Mouse (Mus musculus) cortical plate, adult 2 months (tissue): Measurements from ENCODE around the gene Ppp1r12b. TPM values are rescaled to one million over a fixed set of nuclear protein-coding genes. Genes with fewer than 3 reads are reported as not detected.
A peak's percentile ranks its signal among the peaks of the same experiment; 100 is the strongest.

Source experiments
- H3K27ac ChIP-seq: fragments of 200-500 bp; 2 replicates; pipeline ENCODE4 v1.5.1; 2012; ENCODE audit warnings: low read length, control low read depth, inconsistent platforms; ENCODE audit not compliant: insufficient read depth
- H3K4me1 ChIP-seq: fragments of 200-500 bp; 2 replicates; pipeline ENCODE4 v1.6.1; 2011; ENCODE audit warnings: low read length; ENCODE audit not compliant: control insufficient read depth, insufficient read depth
- H3K4me3 ChIP-seq: fragments of 200-500 bp; 2 replicates; pipeline ENCODE4 v1.5.1; 2011; ENCODE audit warnings: mild to moderate bottlenecking, low read length, control low read depth; ENCODE audit not compliant: insufficient read depth
- CTCF ChIP-seq: fragments of 200-500 bp; IDR thresholded peaks from 2 replicates; pipeline ENCODE4 v1.5.1; 2011; ENCODE audit warnings: mild to moderate bottlenecking, control low read depth, low read length; ENCODE audit not compliant: insufficient read depth; ENCODE audit errors: extremely low read depth
- POLR2A ChIP-seq: fragments of 200-500 bp; IDR thresholded peaks from 2 replicates; pipeline ENCODE4 v1.6.1; 2011; ENCODE audit warnings: mild to moderate bottlenecking, low read length, control low read depth; ENCODE audit not compliant: insufficient read depth; ENCODE audit errors: extremely low read depth
- polyA plus RNA-seq: library from polyadenylated mRNA; depleted of rRNA; stranded (reverse); fragments of >200 nt; gene quantifications from 2 replicates; pipeline ENCODE4 v1.2.3, GENCODE M21; 2012

Gene Ppp1r12b
- polyA plus RNA-seq, 1 experiment = 31.5 TPM

DNA sequence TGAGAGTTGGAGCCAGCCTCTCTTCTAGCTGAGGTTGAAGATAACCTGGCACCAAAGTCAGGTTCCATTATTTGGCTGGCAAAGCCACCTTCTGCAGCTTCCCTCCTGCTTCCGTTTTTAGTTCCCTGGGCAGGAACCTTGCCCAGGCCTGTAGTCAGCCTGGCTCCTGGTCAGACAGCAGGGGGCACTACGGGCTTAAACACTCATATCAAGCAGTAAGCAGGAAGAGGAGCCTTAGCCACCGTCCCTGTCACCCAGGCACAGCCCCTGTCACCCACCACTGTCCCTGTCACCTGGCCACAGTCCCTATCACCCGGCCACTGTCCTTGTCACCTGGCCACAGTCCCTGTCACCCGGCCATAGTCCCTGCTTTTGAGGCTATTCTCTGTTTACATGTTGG is 230.5 kb downstream of the Ppp1r12b start:
- H3K4me1 ChIP-seq = no peaks in the 10 kb centered on the region
- H3K27ac ChIP-seq = no peak overlapping the region
- TF ChIP-seq CTCF = peak; percentile 48
- no peak for TF ChIP-seq POLR2A
- no peak overlapping the region for H3K4me3 ChIP-seq

DNA sequence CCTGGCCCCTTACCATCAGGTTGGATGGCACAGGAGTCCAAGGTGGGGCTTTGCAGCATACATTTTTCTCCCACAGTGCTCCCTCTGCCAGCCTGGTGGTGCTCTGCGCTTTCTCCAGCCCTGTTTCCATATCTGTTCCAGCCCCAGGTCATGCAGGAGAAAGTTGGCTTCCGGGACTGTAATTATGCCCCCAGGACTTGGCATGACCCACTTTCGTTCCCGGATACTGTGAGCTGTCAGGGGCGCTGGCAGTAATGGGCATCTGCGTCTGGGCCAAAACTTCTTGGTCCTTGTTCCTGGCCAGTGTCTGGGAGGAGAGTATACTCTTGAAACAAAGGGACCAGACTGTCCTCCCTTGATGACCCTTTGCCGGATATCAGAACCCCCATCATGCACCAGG is 232.9 kb downstream of the Ppp1r12b start:
- Histone ChIP-seq H3K4me1 (no peaks in the 10 kb centered on the region), H3K4me3 (no peak overlapping the region), H3K27ac (no peak overlapping the region)
- TF ChIP-seq POLR2A (no peak), CTCF (no peak)

DNA sequence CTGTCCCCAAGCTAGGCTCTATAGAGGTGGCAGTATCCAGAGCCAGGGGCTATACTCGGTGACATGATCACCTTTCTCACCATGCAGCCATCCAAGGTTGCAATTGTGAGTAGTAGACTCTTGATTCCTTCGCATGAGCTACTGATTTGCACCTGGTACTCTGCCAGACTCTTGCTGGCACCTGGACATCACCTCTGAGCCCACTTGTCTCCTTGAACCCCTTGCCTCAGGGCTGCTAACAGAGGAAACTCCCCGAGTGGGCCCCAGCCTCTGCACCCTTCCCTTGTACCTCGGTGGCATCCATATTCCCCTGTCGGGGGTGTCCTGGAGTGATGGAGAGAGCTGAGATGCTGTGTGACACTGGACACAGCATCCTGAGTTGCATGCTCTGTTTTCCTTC is 234.3 kb downstream of the Ppp1r12b start:
- TF ChIP-seq POLR2A = no peak
- Histone ChIP-seq H3K4me3 (no peak overlapping the region), H3K27ac (no peak overlapping the region), H3K4me1 (no peaks in the 10 kb centered on the region)

DNA sequence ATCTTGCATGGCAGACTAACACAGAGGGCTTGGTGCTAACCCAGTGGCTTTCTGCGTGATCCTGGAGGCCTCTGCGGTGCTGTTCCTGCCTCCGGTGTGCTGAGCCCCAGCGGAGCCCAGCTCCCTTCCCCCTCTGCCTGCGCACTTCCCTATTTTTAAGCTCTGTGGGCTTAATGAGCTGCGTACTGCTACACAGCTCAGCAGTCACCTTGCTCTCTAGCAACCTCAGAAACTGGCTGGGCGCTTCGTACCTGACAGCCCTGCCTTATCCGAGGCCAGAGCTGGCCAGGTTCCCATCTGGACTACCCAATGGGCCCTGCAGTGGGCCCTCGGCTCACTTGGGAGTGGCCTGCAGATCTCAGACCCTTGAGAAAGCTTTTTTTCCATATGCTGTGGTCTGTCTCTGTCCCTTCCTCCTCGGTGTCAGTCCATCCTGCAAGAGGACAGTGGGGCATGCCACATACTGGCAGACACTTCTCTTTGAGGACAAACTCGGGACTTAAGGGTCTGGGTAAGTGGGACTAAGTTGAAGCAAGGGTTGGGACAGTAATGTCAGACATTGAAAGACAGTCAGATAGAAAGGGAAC is 235.9 kb downstream of the Ppp1r12b start:
- TF ChIP-seq POLR2A (no peak; the same call in 1 of the 2 replicates), CTCF (no peak)
- H3K4me3 ChIP-seq = no peak overlapping the region
- H3K4me1 ChIP-seq = no peaks in the 10 kb centered on the region
- H3K27ac ChIP-seq = 0 out of 2 replicates have a peak overlapping the region, but pooled peaks have one; percentile 43

DNA sequence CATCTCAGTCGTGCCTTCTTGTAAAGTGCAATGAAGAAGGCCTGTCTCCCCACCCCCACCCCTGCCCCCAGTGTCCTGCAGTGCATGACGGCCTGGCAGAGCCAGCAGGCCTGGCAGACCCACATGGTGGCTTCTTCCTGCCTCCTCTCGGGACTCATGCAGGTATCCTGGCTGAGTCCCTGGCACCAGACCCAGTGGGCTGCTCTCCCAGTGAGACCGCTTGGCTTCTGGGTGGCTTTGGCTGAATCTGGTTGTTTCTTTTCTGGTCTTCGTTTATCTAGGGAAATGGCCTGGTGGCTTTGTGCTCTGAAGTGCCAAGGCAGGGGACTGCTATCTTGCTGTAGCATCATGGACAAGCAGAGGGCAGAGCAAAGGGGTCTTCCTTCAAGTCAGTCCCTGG is 240.7 kb downstream of the Ppp1r12b start:
- H3K4me3 ChIP-seq = no peak overlapping the region
- TF ChIP-seq POLR2A (no peak), CTCF (no peak)
- no peak overlapping the region for H3K27ac ChIP-seq
- H3K4me1 ChIP-seq = no peaks in the 10 kb centered on the region

DNA sequence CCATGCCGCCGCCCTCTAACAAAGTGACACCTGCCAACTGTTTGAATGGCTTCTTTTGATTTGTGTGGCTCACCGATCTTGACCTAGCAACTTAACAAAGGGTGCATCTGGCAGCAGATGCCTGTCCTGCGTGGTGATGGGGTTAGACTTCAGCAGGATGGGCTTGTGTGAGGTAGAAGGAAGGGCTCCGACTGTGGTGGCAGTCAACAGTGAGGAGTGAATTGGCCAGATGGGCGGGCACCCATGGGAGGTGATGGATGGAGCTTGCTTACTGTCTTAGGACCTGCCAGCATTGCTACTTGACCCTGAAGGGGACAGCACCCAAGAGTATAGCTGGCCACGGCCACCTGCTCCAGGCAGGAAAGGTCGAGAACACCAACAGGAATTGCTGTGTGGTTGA is 241.6 kb downstream of the Ppp1r12b start:
- TF ChIP-seq POLR2A (no peak), CTCF (no peak)
- Histone ChIP-seq H3K4me1 (no peaks in the 10 kb centered on the region), H3K27ac (no peak overlapping the region), H3K4me3 (no peak overlapping the region)

DNA sequence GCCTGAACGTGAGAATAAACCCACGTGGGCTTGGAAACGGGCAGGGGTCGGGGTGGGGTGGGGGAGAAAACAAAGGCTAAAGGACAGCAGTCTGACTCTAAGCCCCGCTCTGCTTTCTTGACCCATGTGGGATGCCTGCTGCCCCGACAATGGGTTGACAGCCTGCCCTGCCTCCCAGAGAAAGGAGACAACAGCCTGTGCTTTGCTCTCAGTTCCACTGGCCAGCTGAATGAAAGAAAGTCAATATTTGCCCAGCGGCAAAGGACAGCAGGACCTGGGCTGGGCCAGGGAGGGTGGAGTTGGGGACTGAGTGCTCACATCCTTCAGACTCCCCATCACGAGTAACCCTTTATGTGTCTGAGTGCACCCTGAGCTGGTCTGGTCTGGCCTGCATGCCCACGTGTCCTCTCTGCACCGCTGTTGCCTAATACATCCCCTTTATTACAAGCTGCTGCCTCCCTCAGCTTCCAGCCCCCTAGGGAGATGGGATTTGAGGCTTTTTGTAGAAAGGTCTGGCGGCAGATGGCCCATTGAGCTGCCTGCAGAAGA is 242.2 kb downstream of the Ppp1r12b start:
- no peak for TF ChIP-seq POLR2A
- Histone ChIP-seq H3K4me1 (no peaks in the 10 kb centered on the region), H3K4me3 (no peak overlapping the region), H3K27ac (no peak overlapping the region)

DNA sequence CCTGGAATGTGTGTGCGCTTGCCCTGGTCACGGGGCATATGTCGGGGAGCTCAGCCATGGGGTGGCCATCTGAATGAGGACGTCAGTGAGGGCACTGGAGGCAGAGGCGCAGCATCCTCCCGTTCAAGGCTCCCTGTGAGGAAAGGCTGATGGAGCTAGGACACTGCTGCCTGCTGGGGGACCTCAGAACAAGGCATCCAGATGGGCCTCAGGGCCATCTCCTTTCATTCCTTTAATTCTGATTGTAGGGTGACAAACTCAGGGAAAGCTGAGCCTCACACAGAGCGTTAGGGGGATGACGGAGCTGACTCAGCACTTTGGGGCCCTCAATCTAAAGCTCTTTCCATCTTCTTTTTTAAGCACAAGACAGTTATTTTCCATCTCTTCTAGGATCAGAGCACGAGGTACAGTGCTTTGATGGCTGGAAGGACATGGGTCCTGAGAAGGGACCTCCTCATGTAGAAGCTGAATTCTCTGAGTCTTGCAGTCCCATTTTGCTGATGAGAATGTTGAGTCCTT is 242.9 kb downstream of the Ppp1r12b start:
- H3K4me1 ChIP-seq = no peaks in the 10 kb centered on the region
- H3K27ac ChIP-seq = no peak overlapping the region
- TF ChIP-seq CTCF (no peak), POLR2A (no peak)
- H3K4me3 ChIP-seq = no peak overlapping the region

DNA sequence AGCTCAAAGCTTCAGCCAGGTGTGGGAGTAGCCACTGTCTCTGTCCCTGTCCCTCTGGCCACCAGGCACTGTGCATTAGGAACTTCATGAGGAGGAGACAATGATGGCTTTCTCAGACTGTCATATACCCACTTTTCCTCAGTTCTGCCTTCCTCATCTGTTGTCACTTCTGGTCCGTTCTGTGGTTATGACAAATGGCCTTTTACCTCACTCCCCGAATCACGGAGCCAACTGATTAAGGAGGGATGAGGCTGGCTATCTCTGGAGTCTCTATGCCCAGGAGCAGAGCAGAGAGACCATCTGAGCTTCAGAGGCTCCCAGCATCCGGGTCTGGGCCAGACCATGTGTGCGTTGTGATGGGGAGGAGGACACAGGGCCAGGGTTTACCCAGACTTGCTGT is 244.1 kb downstream of the Ppp1r12b start:
- Histone ChIP-seq H3K4me3 (no peak overlapping the region), H3K4me1 (no peaks in the 10 kb centered on the region), H3K27ac (no peak overlapping the region)
- no peak for TF ChIP-seq CTCF
- TF ChIP-seq POLR2A = no peak

DNA sequence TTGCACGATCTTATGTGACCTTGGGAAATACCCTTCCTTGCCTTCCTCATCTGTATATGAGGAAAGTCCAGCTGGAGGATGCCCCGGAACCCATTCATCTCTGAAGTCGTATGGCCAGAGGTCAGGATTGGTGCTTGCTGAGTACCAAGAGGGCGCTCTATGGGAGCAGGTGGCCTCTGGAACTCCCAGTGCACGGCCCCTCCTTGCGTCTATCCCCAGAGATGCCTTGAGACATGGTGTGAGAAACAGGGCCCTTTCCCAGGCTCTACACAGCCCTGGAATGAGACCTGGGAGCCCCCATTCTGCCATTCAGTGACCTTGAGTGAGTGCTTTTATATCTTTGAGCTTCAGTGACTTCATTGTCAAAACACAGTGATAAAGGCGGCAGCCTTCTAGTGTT is 244.7 kb downstream of the Ppp1r12b start:
- H3K4me3 ChIP-seq = no peak overlapping the region

More for the DNA sequence above, 244.7 kb downstream of the Ppp1r12b start:
- TF ChIP-seq CTCF (no peak), POLR2A (no peak)
- H3K27ac ChIP-seq = no peak overlapping the region
- H3K4me1 ChIP-seq = no peaks in the 10 kb centered on the region
